Mouse (Mus musculus) embryonic facial prominence, embryonic 13.5 days (tissue): Measurements from ENCODE around the gene Itgb2l. TPM values are rescaled to one million over a fixed set of nuclear protein-coding genes. Genes with fewer than 3 reads are reported as not detected.

Experiments used
- ATAC-seq: fragments of 200-750 bp; cut with Nextera tagmentation; 2 replicates; pipeline ENCODE4 v1.8.0; 2017; ENCODE audit warnings: low read depth; ENCODE audit not compliant: insufficient number of reproducible peaks, insufficient read depth, low FRiP score, low TSS enrichment
- H3K27ac ChIP-seq: fragments of 300-500 bp; sonication (generic); 2 replicates; pipeline ENCODE4 v1.5.1; 2015; ENCODE audit warnings: moderate library complexity, mild to moderate bottlenecking, inconsistent platforms
- H3K27me3 ChIP-seq: fragments of 300-500 bp; sonication (generic); 2 replicates; pipeline ENCODE4 v1.6.1; 2015; ENCODE audit warnings: mild to moderate bottlenecking, inconsistent platforms
- H3K36me3 ChIP-seq: fragments of 300-500 bp; sonication (generic); 2 replicates; pipeline ENCODE4 v1.6.1; 2015; ENCODE audit warnings: mild to moderate bottlenecking, inconsistent platforms
- H3K4me1 ChIP-seq: fragments of 300-500 bp; sonication (generic); 2 replicates; pipeline ENCODE4 v1.6.1; 2015; ENCODE audit warnings: inconsistent platforms
- H3K4me2 ChIP-seq: fragments of 300-500 bp; sonication (generic); 2 replicates; pipeline ENCODE4 v1.6.1; 2015; ENCODE audit warnings: moderate library complexity, mild to moderate bottlenecking, inconsistent platforms
- H3K4me3 ChIP-seq: fragments of 300-500 bp; sonication (generic); 2 replicates; pipeline ENCODE4 v1.5.1; 2015; ENCODE audit warnings: mild to moderate bottlenecking, inconsistent platforms
- H3K9ac ChIP-seq: fragments of 300-500 bp; sonication (generic); 2 replicates; pipeline ENCODE4 v1.6.1; 2015; ENCODE audit warnings: mild to moderate bottlenecking, inconsistent platforms
- H3K9me3 ChIP-seq: fragments of 300-500 bp; sonication (generic); 2 replicates; pipeline ENCODE4 v1.6.1; 2016; ENCODE audit warnings: inconsistent platforms
- WGBS: fragments of 180-500 bp; shearing (Covaris S2); methylation state at CpG from one replicate; pipeline ENCODE4 v1.1.7; 2015; ENCODE audit warnings: mixed read lengths; 5-methylcytosine and 5-hydroxymethylcytosine counted together
- polyA plus RNA-seq: library from polyadenylated mRNA; unstranded; fragments of >200 nt; fragmentation: Nextera tagmentation; extraction: Ambion mirVana; gene quantifications from 2 replicates; pipeline ENCODE4 v1.2.1, GENCODE M21; 2015

Itgb2l gene
- polyA plus RNA-seq, 1 experiment from 2014 or later, result not detected

DNA sequence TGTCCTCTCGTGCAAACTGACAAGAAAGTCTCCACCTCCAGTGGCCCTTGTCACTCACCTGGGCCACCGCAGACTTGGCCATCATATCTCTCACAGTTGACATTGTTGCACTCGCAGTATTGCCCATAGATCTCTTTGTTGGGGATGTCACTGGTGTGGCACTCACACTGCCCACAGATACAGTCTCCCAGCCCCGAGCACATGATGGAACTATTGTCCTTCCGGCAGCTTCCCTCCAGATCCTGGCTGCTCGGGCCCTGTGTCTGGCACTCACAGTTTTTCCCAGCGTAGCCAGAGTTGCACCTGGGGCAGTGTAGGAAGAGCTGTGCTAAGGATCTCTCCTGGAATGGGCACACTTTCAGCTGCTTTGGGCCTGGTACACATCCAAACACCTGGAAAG is 16.7 kb downstream of the Itgb2l start:
- Histone ChIP-seq H3K9me3 (no peaks in the 10 kb centered on the region), H3K9ac (no peak overlapping the region), H3K27ac (no peak overlapping the region), H3K4me2 (no peak overlapping the region), H3K27me3 (no peaks in the 10 kb centered on the region), H3K36me3 (no peaks in the 10 kb centered on the region), H3K4me1 (no peaks in the 10 kb centered on the region), H3K4me3 (no peak overlapping the region)
- no peak for ATAC-seq
- WGBS, result 77% methylated on average over 7 of the region's 7 CpGs

DNA sequence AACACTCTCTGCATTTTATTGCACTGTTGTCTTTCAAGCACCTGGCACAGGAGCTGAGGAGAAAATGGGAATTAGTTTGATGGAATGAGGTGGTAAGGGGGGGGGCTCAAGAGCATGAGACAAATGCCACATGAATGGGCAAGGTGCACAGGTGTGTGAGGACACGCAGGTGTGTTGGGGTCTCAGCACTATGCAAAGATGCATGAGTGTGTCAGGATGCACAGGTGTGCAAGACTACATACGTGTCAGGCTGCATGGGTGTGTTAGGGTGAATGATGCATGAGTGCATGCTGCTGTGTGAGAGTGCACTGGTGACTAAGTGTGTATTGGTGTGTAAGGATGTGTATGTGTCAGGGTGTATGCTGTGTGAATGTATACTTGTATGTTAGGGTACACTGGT is 18.4 kb downstream of the Itgb2l start:
- H3K27ac ChIP-seq, result no peak overlapping the region
- H3K4me2 ChIP-seq, result no peak overlapping the region
- no peaks in the 10 kb centered on the region for H3K36me3 ChIP-seq
- no peaks in the 10 kb centered on the region for H3K4me1 ChIP-seq
- H3K9me3 ChIP-seq, result no peaks in the 10 kb centered on the region
- no peak for ATAC-seq
- 78% methylated on average over 2 of the region's 2 CpGs for WGBS
- H3K9ac ChIP-seq, result no peak overlapping the region
- no peaks in the 10 kb centered on the region for H3K27me3 ChIP-seq
- no peak overlapping the region for H3K4me3 ChIP-seq

GRCm38 (mm10) chr16:96408064-96408465 is 35.4 kb downstream of the Itgb2l start:
- no peak overlapping the region for H3K9ac ChIP-seq
- H3K4me3 ChIP-seq, result no peak overlapping the region
- H3K27me3 ChIP-seq, result no peaks in the 10 kb centered on the region
- H3K4me2 ChIP-seq, result no peak overlapping the region
- no peaks in the 10 kb centered on the region for H3K4me1 ChIP-seq
- no peak overlapping the region for H3K27ac ChIP-seq
- H3K9me3 ChIP-seq, result no peaks in the 10 kb centered on the region
- 26% methylated on average over 4 of the region's 4 CpGs for WGBS
- no peak for ATAC-seq
- no peaks in the 10 kb centered on the region for H3K36me3 ChIP-seq

- Histone ChIP-seq H3K36me3 (no peaks in the 10 kb centered on the region), H3K9me3 (no peaks in the 10 kb centered on the region), H3K4me3 (no peak overlapping the region), H3K4me2 (no peak overlapping the region), H3K27me3 (no peaks in the 10 kb centered on the region), H3K9ac (no peak overlapping the region), H3K4me1 (peaks cover 10% of the 10 kb centered on the region), H3K27ac (no peak overlapping the region)
- 55% methylated on average over 4 of the region's 4 CpGs for WGBS
- ATAC-seq, result no peak
Observed at GRCm38 (mm10) chr16:96406312-96406711, 37.1 kb downstream of the Itgb2l start.

- Histone ChIP-seq H3K4me3 (no peak overlapping the region), H3K9ac (no peak overlapping the region), H3K27me3 (no peaks in the 10 kb centered on the region), H3K27ac (peak overlapping the region; percentile 4), H3K4me1 (peaks cover 15% of the 10 kb centered on the region), H3K4me2 (no peak overlapping the region), H3K36me3 (no peaks in the 10 kb centered on the region), H3K9me3 (no peaks in the 10 kb centered on the region)
- ATAC-seq, result no peak
- 34% methylated on average over 6 of the region's 6 CpGs for WGBS
Observed at GRCm38 (mm10) chr16:96402294-96402693, 41.1 kb downstream of the Itgb2l start.

GRCm38 (mm10) chr16:96400046-96400445 is 43.4 kb downstream of the Itgb2l start:
- Histone ChIP-seq H3K4me1 (peaks cover 15% of the 10 kb centered on the region), H3K27ac (no peak overlapping the region), H3K27me3 (no peaks in the 10 kb centered on the region), H3K9me3 (no peaks in the 10 kb centered on the region), H3K4me3 (no peak overlapping the region), H3K36me3 (no peaks in the 10 kb centered on the region), H3K4me2 (no peak overlapping the region), H3K9ac (no peak overlapping the region)
- 76% methylated on average over 4 of the region's 4 CpGs for WGBS
- no peak for ATAC-seq

GRCm38 (mm10) chr16:96398806-96399205 is 44.6 kb downstream of the Itgb2l start:
- Histone ChIP-seq H3K4me2 (no peak overlapping the region), H3K27me3 (no peaks in the 10 kb centered on the region), H3K9ac (no peak overlapping the region), H3K36me3 (no peaks in the 10 kb centered on the region), H3K27ac (no peak overlapping the region), H3K4me1 (peaks cover 15% of the 10 kb centered on the region), H3K9me3 (no peaks in the 10 kb centered on the region), H3K4me3 (no peak overlapping the region)
- 66% methylated on average over 3 of the region's 3 CpGs for WGBS
- ATAC-seq, result no peak

DNA sequence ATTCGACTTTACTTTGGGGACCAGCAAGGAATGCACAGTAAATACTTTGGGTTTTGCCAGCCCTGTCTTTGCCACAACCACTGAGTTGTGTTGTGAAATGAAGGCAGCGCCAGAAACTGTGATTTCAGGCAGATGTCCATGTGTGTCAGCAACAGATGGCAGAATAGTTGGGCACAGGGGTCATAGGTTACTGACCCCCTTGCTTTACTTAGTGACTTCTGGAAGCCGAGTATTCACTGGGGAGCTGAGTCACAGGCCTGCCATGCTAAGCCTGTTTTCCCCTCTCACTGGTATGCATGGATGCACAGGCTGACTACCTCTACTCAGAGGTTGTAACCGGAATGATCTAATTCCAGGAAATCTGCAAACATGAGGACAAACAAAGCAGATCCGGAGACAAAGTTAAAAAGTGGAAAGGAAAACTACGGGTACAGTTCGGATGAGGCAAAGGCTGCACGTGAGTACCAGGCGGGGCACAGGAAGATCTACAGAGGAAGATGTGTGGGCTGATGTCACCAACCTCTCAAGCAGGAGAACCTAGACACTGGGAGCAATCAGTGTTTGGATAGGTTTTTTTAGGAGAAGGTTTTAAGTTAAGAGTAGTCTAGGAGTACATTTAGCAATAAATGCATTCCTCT is 47.3 kb downstream of the Itgb2l start:
- 57% methylated on average over 9 of the region's 9 CpGs for WGBS

DNA sequence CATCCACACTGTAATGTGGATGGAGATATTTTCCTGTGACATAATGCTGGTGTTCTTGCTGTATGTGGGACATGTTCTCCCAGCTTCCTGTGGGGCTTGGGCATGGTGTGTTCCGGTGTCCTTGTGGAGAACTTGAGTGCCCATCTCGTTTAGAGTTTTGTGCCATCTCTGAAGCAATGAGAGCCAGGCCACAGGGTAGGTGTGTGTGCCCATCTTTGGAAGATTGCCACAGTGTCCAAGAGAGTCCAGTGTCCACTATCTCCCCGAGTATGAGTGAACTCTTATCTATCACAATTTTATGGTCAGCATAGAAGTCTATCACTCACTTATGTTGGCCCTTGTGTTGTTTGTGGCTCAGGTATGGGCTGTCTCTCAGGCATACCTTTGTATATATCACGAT is 47.9 kb downstream of the Itgb2l start:
- no peak for ATAC-seq
- H3K9ac ChIP-seq, result no peak overlapping the region
- no peak overlapping the region for H3K4me3 ChIP-seq
- no peak overlapping the region for H3K4me2 ChIP-seq
- 0 out of 2 replicates have a peak, but pooled peaks cover 3% of the 10 kb centered on the region for H3K4me1 ChIP-seq
- H3K27me3 ChIP-seq, result no peaks in the 10 kb centered on the region
- H3K27ac ChIP-seq, result no peak overlapping the region
- H3K9me3 ChIP-seq, result no peaks in the 10 kb centered on the region
- no peaks in the 10 kb centered on the region for H3K36me3 ChIP-seq
- WGBS, result 78% methylated on average over 4 of the region's 4 CpGs

More for the DNA sequence above, 47.3 kb downstream of the Itgb2l start:
- Histone ChIP-seq H3K4me3 (no peak overlapping the region), H3K4me2 (no peak overlapping the region), H3K4me1 (peaks cover 3% of the 10 kb centered on the region; the same call in 1 of the 2 replicates), H3K9ac (no peak overlapping the region), H3K36me3 (no peaks in the 10 kb centered on the region), H3K27ac (no peak overlapping the region), H3K9me3 (no peaks in the 10 kb centered on the region), H3K27me3 (no peaks in the 10 kb centered on the region)
- ATAC-seq, result no peak

DNA sequence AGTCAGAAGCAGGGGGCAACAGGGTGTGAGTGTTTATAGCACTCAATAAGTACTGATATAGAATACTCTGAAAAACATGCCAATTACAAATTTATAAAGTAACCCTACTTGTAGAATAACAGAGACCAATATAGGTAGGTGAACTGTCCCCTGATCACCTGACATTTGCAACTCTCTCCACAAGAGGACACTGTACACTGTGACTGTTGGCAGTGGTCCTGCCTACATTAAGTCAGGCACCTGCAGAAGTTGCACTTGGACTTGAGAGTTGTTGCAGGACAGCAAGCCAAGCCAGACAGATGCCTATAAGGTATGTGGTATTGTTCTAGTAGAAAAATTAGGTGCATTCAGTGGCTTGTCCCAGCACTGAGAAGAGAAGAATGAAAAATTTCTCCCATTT is 52.3 kb downstream of the Itgb2l start:
- no peaks in the 10 kb centered on the region for H3K27me3 ChIP-seq
- H3K36me3 ChIP-seq, result no peaks in the 10 kb centered on the region
- H3K4me3 ChIP-seq, result no peak overlapping the region
- no peaks in the 10 kb centered on the region for H3K4me1 ChIP-seq
- ATAC-seq, result no peak
- no peak overlapping the region for H3K9ac ChIP-seq
- no peak overlapping the region for H3K27ac ChIP-seq
- no peak overlapping the region for H3K4me2 ChIP-seq
- no peaks in the 10 kb centered on the region for H3K9me3 ChIP-seq

DNA sequence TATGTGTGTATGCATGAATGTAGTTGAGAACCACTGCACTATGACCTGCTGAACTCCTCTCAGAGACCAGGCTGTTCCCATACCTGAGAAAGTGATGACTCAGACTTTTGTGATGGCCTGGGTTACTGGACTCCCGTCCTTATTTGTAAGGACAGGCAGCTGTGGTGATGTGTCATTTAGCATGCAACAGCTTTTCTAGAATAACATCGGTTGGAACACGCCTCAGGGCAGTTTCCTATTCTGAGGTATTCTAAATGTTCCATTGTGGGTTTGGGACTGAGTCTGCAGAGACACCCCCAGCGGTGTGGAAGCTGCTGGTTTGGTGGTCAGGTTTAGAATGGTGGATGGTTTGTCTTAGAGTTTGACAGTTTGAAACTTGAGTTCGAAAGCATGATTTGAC is 54.9 kb downstream of the Itgb2l start:
- Histone ChIP-seq H3K36me3 (no peaks in the 10 kb centered on the region), H3K27me3 (no peaks in the 10 kb centered on the region), H3K9ac (no peak overlapping the region), H3K27ac (no peak overlapping the region), H3K9me3 (no peaks in the 10 kb centered on the region), H3K4me2 (no peak overlapping the region), H3K4me1 (no peaks in the 10 kb centered on the region), H3K4me3 (no peak overlapping the region)
- no peak for ATAC-seq
- WGBS, result 66% methylated on average over 5 of the region's 5 CpGs

DNA sequence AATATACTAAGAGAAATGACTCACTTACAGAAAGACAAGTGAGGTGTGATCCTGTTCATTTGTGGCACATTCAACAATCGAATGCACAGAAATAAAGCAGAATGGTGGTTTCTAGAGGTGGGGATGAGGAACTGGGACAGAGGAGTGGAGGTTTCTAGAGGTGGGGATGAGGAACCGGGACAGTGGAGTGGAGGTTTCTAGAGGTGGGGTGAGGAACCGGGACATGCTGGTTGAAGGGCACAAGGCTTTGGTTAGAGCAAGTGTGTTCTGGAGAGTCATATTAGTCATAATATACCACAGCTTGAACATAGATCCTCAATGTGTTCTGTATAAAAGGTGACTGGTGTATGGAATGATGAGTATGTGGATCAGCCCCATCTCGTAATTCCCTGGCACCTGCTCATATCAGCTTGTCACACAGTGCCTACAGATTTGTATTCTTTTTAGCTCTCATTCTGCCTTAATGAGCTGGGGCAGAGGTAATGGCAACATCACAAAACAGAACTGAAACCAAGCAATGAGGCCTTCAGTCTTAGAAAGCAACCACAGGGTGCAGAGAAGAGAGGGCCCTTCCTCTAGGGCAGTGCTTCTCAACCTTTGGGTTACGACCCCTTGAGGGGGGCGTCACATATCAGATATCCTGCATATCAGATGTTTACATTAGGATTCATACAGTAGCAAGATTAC is 55.6 kb downstream of the Itgb2l start:
- Histone ChIP-seq H3K4me1 (no peaks in the 10 kb centered on the region), H3K9ac (no peak overlapping the region), H3K4me2 (no peak overlapping the region), H3K27ac (no peak overlapping the region), H3K9me3 (no peaks in the 10 kb centered on the region), H3K27me3 (no peaks in the 10 kb centered on the region), H3K36me3 (no peaks in the 10 kb centered on the region), H3K4me3 (no peak overlapping the region)
- WGBS, result 86% methylated on average over 6 of the region's 6 CpGs
- ATAC-seq, result no peak
